Mouse (Mus musculus) cerebellum, adult 11-12 months (tissue): ENCODE measurements around the gene Gm10487.
"Not testable (repeated sequence)": the region's sequence is repeated elsewhere in the genome, so short reads cannot be mapped to it uniquely, and the experiment has no call there.

Experiments used
- DNase-seq: peaks from one replicate; pipeline ENCODE4 v3.0.0; 2022

The Gm10487 gene

GRCm38 (mm10) chrX:30843369-30843768, at the start of gene Gm10487:
Gene Gm10487 (minus strand): TSS chrX:30843469.
- not testable (repeated sequence) for DNase-seq
